Mouse (Mus musculus) stomach, postnatal 0 days (tissue): ENCODE measurements around the gene Mad1l1. TPM values are rescaled to one million over a fixed set of nuclear protein-coding genes. Genes with fewer than 3 reads are reported as not detected.

Experiments used
- ATAC-seq: fragments of 200-750 bp; cut with Nextera tagmentation; 2 replicates; pipeline ENCODE4 v1.8.0; 2017; ENCODE audit not compliant: low FRiP score, low TSS enrichment
- DNase-seq: peaks from one replicate; pipeline ENCODE4 v3.0.0-alpha.2; 2016; ENCODE audit warnings: low spot score
- H3K27ac ChIP-seq: fragments of 300-500 bp; sonication (generic); replicated peaks from 2 replicates; pipeline ENCODE4 v1.5.1; 2014; ENCODE audit warnings: mild to moderate bottlenecking, control low read depth
- H3K27me3 ChIP-seq: fragments of 300-500 bp; sonication (generic); 2 replicates; pipeline ENCODE4 v1.6.1; 2014; ENCODE audit warnings: low read length; ENCODE audit not compliant: control insufficient read depth, insufficient read depth
- H3K36me3 ChIP-seq: fragments of 300-500 bp; sonication (generic); 2 replicates; pipeline ENCODE4 v1.6.1; 2014; ENCODE audit warnings: low read length, mixed read lengths; ENCODE audit not compliant: control insufficient read depth, insufficient read depth
- H3K4me1 ChIP-seq: fragments of 300-500 bp; sonication (generic); replicated peaks from 2 replicates; pipeline ENCODE4 v1.6.1; 2014; ENCODE audit warnings: antibody characterized with exemption; ENCODE audit not compliant: control insufficient read depth, insufficient read depth
- H3K4me2 ChIP-seq: fragments of 300-500 bp; sonication (generic); replicated peaks from 2 replicates; pipeline ENCODE4 v1.6.1; 2014; ENCODE audit warnings: low read depth, mild to moderate bottlenecking, control low read depth, moderate library complexity
- H3K4me3 ChIP-seq: fragments of 300-500 bp; sonication (generic); 2 replicates; pipeline ENCODE4 v1.5.1; 2014; ENCODE audit warnings: low read depth, low read length, control low read depth
- H3K9ac ChIP-seq: fragments of 300-500 bp; sonication (generic); 2 replicates; pipeline ENCODE4 v1.6.1; 2014; ENCODE audit warnings: mild to moderate bottlenecking, low read length, control low read depth, mixed read lengths
- H3K9me3 ChIP-seq: fragments of 300-500 bp; sonication (generic); 2 replicates; pipeline ENCODE4 v1.6.1; 2016; ENCODE audit warnings: low read length; ENCODE audit not compliant: control insufficient read depth
- CTCF ChIP-seq: IDR thresholded peaks from 2 replicates; pipeline ENCODE4 v1.5.1; 2016; ENCODE audit warnings: antibody characterized with exemption, low read depth, mild to moderate bottlenecking, moderate library complexity
- EP300 ChIP-seq: optimal IDR thresholded peaks from 2 replicates; pipeline ENCODE3; 2016; ENCODE audit warnings: antibody characterized with exemption
- WGBS: fragments of 180-500 bp; shearing (Covaris S2); extraction: QIAGEN DNeasy Blood & Tissue Kit; methylation state at CpG from one replicate; pipeline ENCODE4 v1.1.7; 2014; 5-methylcytosine and 5-hydroxymethylcytosine counted together
- polyA plus RNA-seq: library from polyadenylated mRNA; unstranded; fragments of >200 nt; fragmentation: Nextera tagmentation; extraction: Ambion mirVana; gene quantifications from 2 replicates; pipeline ENCODE4 v1.2.1, GENCODE M21; 2015

Mad1l1 gene
- polyA plus RNA-seq, 1 experiment from 2014 or later, result 14.2 TPM

DNA sequence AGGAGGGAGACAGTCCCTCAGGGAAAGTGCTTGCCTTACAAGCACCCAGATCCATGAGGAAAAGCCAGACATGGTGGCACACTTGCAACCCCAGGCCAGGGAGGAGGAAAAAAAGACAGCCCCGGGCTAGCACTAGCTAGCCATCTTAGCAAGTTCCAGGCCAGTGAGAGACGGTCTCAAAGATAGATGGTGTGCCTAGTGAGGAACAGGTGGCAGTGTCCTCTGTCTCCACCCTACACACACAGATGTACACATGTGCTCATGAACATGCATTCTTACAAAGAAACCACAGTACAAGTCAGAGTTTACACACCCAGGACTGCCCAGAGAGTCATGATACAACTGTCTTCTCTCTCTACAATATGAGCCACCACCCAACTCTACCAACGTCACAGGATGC, 258.5 kb downstream of the Mad1l1 start:
- WGBS, result 88% methylated on average over 3 of the region's 3 CpGs
- Histone ChIP-seq H3K4me3 (no peak overlapping the region), H3K27ac (no peak overlapping the region), H3K4me2 (no peak overlapping the region), H3K4me1 (0 out of 2 replicates have a peak, but pooled peaks cover 3% of the 10 kb centered on the region), H3K36me3 (peaks cover 9% of the 10 kb centered on the region; the same call in 1 of the 2 replicates), H3K27me3 (no peaks in the 10 kb centered on the region), H3K9me3 (no peaks in the 10 kb centered on the region), H3K9ac (no peak overlapping the region)
- DNase-seq (no peak), ATAC-seq (no peak)
- TF ChIP-seq CTCF (no peak), EP300 (no peak)

DNA sequence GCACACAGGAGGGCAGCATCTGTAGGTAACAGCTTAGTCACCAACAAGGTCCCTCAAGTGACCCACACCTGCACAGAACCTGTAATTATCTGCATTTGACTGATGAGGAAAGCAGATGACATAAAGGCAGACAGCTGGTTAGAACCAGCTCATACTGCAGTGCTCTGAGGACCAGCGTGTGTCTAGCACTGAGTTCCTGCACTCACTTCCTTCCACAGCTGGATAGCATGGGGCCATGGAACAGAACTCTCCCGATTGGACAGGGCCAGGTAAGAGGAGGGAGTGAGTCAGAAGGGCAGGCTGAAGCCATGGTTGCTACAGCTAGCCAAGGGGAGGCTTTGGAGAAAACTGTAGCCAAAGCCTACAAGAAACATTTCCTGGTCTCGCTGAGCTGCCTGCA, 259.0 kb downstream of the Mad1l1 start:
- no peak overlapping the region for H3K9ac ChIP-seq
- WGBS, result 65% methylated on average over 3 of the region's 3 CpGs
- TF ChIP-seq EP300, result no peak
- TF ChIP-seq CTCF, result no peak

DNA sequence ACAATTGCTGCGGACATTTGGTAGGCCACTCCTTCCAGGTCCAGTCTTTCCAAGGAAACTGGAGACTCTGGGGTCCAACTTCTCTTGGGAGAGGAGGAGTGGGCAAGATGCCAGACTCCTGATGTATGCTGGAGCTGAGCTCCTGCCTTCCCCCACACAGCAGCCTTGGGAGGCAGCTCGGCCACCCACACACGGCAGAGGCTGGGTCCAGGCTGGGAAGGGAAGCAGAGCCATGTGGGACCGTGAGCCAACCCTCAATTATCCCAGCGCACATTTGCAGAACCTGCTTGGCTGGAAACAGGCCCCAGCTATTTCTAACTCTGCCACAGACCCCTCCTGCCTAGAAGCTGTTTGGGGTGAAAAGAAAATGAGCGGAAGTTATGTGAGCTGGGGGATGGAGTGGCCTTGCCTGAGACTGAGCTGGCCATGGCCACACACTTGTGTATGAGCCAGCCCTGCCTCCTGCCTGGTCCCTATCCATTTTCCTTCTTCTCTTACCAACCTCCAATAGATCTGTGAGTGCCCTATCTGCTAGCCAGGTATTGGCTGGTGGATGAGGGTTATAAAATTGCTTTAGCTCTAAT, 260.0 kb downstream of the Mad1l1 start:
- H3K4me3 ChIP-seq, result no peak overlapping the region
- peak overlapping the region; percentile 8; the same call in 1 of the 2 replicates for H3K27ac ChIP-seq
- WGBS, result 18% methylated on average over 6 of the region's 6 CpGs
- no peak overlapping the region for H3K9ac ChIP-seq
- H3K9me3 ChIP-seq, result no peaks in the 10 kb centered on the region
- DNase-seq (peak; percentile 28), ATAC-seq (no peak; the same call in 1 of the 2 replicates)
- H3K36me3 ChIP-seq, result peaks cover 9% of the 10 kb centered on the region; the same call in 1 of the 2 replicates
- TF ChIP-seq EP300 (no peak), CTCF (no peak)
- H3K4me1 ChIP-seq, result 0 out of 2 replicates have a peak, but pooled peaks cover 3% of the 10 kb centered on the region
- no peak overlapping the region for H3K4me2 ChIP-seq
- no peaks in the 10 kb centered on the region for H3K27me3 ChIP-seq

More for the DNA sequence above, 259.0 kb downstream of the Mad1l1 start:
- H3K27ac ChIP-seq, result no peak overlapping the region
- ATAC-seq (no peak), DNase-seq (no peak)
- peaks cover 9% of the 10 kb centered on the region; the same call in 1 of the 2 replicates for H3K36me3 ChIP-seq
- no peaks in the 10 kb centered on the region for H3K9me3 ChIP-seq
- 0 out of 2 replicates have a peak, but pooled peaks cover 3% of the 10 kb centered on the region for H3K4me1 ChIP-seq
- H3K4me3 ChIP-seq, result no peak overlapping the region
- H3K27me3 ChIP-seq, result no peaks in the 10 kb centered on the region
- H3K4me2 ChIP-seq, result no peak overlapping the region

DNA sequence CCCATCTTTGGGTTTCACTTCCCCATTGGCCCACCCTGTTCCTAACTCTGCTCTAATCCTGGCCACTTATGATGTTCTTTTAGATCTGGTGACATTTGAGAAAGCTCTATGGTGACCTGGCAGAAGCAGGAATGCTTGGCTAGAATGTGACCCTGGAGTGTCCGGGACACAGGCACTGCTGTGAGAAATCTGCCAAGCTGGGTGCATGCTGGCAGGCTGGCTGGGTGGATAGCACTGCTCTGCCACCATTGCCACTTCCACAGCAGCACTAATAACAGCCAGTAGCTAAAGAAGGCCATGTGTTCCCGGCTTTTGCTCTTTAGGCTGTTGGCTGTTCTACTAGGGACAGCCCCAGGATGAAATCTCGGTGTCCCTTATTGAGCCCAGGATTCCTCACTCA, 265.1 kb downstream of the Mad1l1 start:
- Histone ChIP-seq H3K27me3 (no peaks in the 10 kb centered on the region), H3K4me2 (no peak overlapping the region), H3K4me3 (no peak overlapping the region), H3K4me1 (no peaks in the 10 kb centered on the region), H3K36me3 (0 out of 2 replicates have a peak, but pooled peaks cover 4% of the 10 kb centered on the region), H3K9me3 (no peaks in the 10 kb centered on the region), H3K9ac (no peak overlapping the region), H3K27ac (no peak overlapping the region)
- TF ChIP-seq CTCF (no peak), EP300 (no peak)
- DNase-seq (no peak), ATAC-seq (no peak)
- WGBS, result 76% methylated on average over 3 of the region's 3 CpGs

DNA sequence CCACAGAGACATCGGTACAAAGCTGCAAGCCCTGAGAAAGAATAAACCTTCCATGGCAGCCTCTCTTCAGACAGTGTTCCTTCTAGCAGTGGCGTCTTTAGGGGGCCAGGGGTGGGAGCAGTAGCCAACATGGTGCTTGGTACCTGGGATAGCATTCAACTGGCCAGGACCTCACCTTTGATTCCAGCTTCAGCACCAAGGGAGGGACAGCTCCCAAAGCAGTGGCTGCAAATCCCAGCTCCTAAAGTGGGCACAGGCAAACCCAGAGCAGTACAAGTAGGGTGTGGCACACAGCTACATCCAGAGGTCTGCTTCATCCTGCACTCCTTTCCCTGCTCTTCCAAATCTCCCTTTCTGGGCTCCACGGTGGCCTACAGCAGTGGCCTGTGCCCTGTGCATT, 265.9 kb downstream of the Mad1l1 start:
- TF ChIP-seq EP300 (no peak), CTCF (no peak)
- Histone ChIP-seq H3K27ac (no peak overlapping the region), H3K9me3 (no peaks in the 10 kb centered on the region), H3K9ac (no peak overlapping the region), H3K36me3 (0 out of 2 replicates have a peak, but pooled peaks cover 2% of the 10 kb centered on the region), H3K4me3 (no peak overlapping the region), H3K4me1 (no peaks in the 10 kb centered on the region), H3K27me3 (no peaks in the 10 kb centered on the region), H3K4me2 (no peak overlapping the region)
- WGBS, result 87% methylated on average over 3 of the region's 3 CpGs
- DNase-seq (peak; percentile 41), ATAC-seq (no peak)

DNA sequence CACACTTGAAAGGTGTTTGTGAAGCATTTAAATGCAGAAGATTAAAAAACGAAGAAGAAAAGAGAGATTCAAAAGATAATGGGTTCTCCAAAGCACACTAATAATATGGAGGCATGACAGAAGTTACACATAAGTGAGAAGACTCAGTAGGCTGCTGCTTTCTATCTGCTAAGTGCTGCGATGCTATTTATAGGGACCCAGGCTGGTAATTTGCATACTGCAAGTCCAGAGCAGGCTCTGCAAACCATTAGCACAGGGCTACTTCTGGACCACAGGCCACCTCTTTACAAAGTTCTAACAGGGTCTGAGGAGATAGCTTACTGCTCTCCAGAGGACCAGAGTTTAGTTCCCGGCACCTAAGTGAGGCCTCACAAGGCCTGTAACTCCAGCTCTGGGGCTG, 267.7 kb downstream of the Mad1l1 start:
- no peak for ATAC-seq
- Histone ChIP-seq H3K36me3 (no peaks in the 10 kb centered on the region), H3K4me3 (no peak overlapping the region), H3K9me3 (no peaks in the 10 kb centered on the region), H3K27me3 (no peaks in the 10 kb centered on the region), H3K4me1 (no peaks in the 10 kb centered on the region), H3K4me2 (no peak overlapping the region), H3K9ac (no peak overlapping the region), H3K27ac (no peak overlapping the region)
- TF ChIP-seq EP300, result no peak
- no peak for TF ChIP-seq CTCF
- no peak for DNase-seq
- WGBS, result 84% methylated on average over 3 of the region's 3 CpGs
